Mouse (Mus musculus) lung, embryonic 14.5 days (tissue): Measurements from ENCODE around the gene Ehd3. TPM values are rescaled to one million over a fixed set of nuclear protein-coding genes. Genes with fewer than 3 reads are reported as not detected.
A peak's percentile ranks its signal among the peaks of the same experiment; 100 is the strongest.

Source experiments
- ATAC-seq: fragments of 200-750 bp; cut with Nextera tagmentation; 2 replicates; pipeline ENCODE4 v1.8.0; 2017; ENCODE audit warnings: mild to moderate bottlenecking, moderate TSS enrichment, moderate library complexity; ENCODE audit not compliant: insufficient read depth
- DNase-seq: peaks from one replicate; pipeline ENCODE4 v3.0.0-alpha.2; 2015
- H3K27ac ChIP-seq: fragments of 300-500 bp; sonication (generic); 2 replicates; pipeline ENCODE4 v1.5.1; 2014; ENCODE audit warnings: low read depth, mild to moderate bottlenecking, moderate library complexity
- H3K27me3 ChIP-seq: fragments of 300-500 bp; sonication (generic); 2 replicates; pipeline ENCODE4 v1.6.1; 2014; ENCODE audit warnings: low read length, control low read depth; ENCODE audit not compliant: insufficient read depth
- H3K36me3 ChIP-seq: fragments of 300-500 bp; sonication (generic); 2 replicates; pipeline ENCODE4 v1.6.1; 2014; ENCODE audit warnings: control low read depth; ENCODE audit not compliant: insufficient read depth
- H3K4me1 ChIP-seq: fragments of 300-500 bp; sonication (generic); 2 replicates; pipeline ENCODE4 v1.6.1; 2014; ENCODE audit warnings: antibody characterized with exemption, control low read depth; ENCODE audit not compliant: insufficient read depth
- H3K4me2 ChIP-seq: fragments of 300-500 bp; sonication (generic); 2 replicates; pipeline ENCODE4 v1.6.1; 2014; ENCODE audit warnings: mild to moderate bottlenecking
- H3K4me3 ChIP-seq: fragments of 300-500 bp; sonication (generic); 2 replicates; pipeline ENCODE4 v1.5.1; 2014; ENCODE audit warnings: low read depth, low read length
- H3K9ac ChIP-seq: fragments of 300-500 bp; sonication (generic); 2 replicates; pipeline ENCODE4 v1.6.1; 2014
- H3K9me3 ChIP-seq: fragments of 300-500 bp; sonication (generic); 2 replicates; pipeline ENCODE4 v1.6.1; 2016; ENCODE audit warnings: low read depth, low read length, control low read depth
- CTCF ChIP-seq: IDR thresholded peaks from 2 replicates; pipeline ENCODE4 v1.5.1; 2016; ENCODE audit warnings: antibody characterized with exemption, low read depth
- WGBS: fragments of 180-500 bp; shearing (Covaris S2); extraction: QIAGEN DNeasy Blood & Tissue Kit; methylation state at CpG from one replicate; pipeline ENCODE4 v1.1.7; 2014; 5-methylcytosine and 5-hydroxymethylcytosine counted together
- polyA plus RNA-seq: library from polyadenylated mRNA; unstranded; fragments of >200 nt; fragmentation: Nextera tagmentation; extraction: Ambion mirVana; gene quantifications from 2 replicates; pipeline ENCODE4 v1.2.1, GENCODE M21; 2014

Ehd3 gene
- polyA plus RNA-seq, 1 experiment from 2014 or later = 13.4 TPM

GRCm38 (mm10) chr17:73814500-73815190, 10.7 kb downstream of the Ehd3 start:
- no peaks in the 10 kb centered on the region for H3K27me3 ChIP-seq
- WGBS = 80% methylated on average over 6 of the region's 6 CpGs
- TF ChIP-seq CTCF = no peak
- no peak overlapping the region for H3K4me2 ChIP-seq
- no peak overlapping the region for H3K9ac ChIP-seq
- no peak overlapping the region for H3K4me3 ChIP-seq
- H3K9me3 ChIP-seq = no peaks in the 10 kb centered on the region
- ATAC-seq (no peak), DNase-seq (no peak)
- H3K36me3 ChIP-seq = no peaks in the 10 kb centered on the region
- H3K27ac ChIP-seq = no peak overlapping the region
- H3K4me1 ChIP-seq = no peaks in the 10 kb centered on the region

- no peak for DNase-seq
- Histone ChIP-seq H3K4me1 (no peaks in the 10 kb centered on the region), H3K9ac (no peak overlapping the region), H3K9me3 (no peaks in the 10 kb centered on the region), H3K27ac (no peak overlapping the region), H3K4me3 (no peak overlapping the region), H3K4me2 (no peak overlapping the region), H3K27me3 (no peaks in the 10 kb centered on the region), H3K36me3 (no peaks in the 10 kb centered on the region)
- no peak for ATAC-seq
- no peak for TF ChIP-seq CTCF
- 67% methylated on average over 9 of the region's 9 CpGs for WGBS
These were observed 13.9 kb downstream of the Ehd3 start for GRCm38 (mm10) chr17:73817697-73818380.

GRCm38 (mm10) chr17:73818936-73819335, 15.0 kb downstream of the Ehd3 start:
- Histone ChIP-seq H3K36me3 (no peaks in the 10 kb centered on the region), H3K9me3 (no peaks in the 10 kb centered on the region), H3K9ac (no peak overlapping the region), H3K4me2 (no peak overlapping the region), H3K4me1 (no peaks in the 10 kb centered on the region), H3K27me3 (no peaks in the 10 kb centered on the region), H3K27ac (no peak overlapping the region), H3K4me3 (no peak overlapping the region)
- no peak for TF ChIP-seq CTCF
- ATAC-seq (no peak), DNase-seq (no peak)
- 58% methylated on average over 4 of the region's 4 CpGs for WGBS

- Histone ChIP-seq H3K36me3 (no peaks in the 10 kb centered on the region), H3K27ac (no peak overlapping the region), H3K4me2 (no peak overlapping the region), H3K9me3 (no peaks in the 10 kb centered on the region), H3K27me3 (no peaks in the 10 kb centered on the region), H3K4me1 (no peaks in the 10 kb centered on the region), H3K9ac (no peak overlapping the region), H3K4me3 (no peak overlapping the region)
- ATAC-seq = no peak
- peak; percentile 20 for DNase-seq
- TF ChIP-seq CTCF = no peak
- whole genome bisulfite sequencing = 32% methylated on average over 4 of the region's 4 CpGs
These were observed 16.8 kb downstream of the Ehd3 start for GRCm38 (mm10) chr17:73820726-73821125.

GRCm38 (mm10) chr17:73822255-73822654, 18.3 kb downstream of the Ehd3 start:
- TF ChIP-seq CTCF = no peak
- no peak for DNase-seq
- ATAC-seq = no peak
- no peak overlapping the region for H3K9ac ChIP-seq
- no peaks in the 10 kb centered on the region for H3K9me3 ChIP-seq
- 74% methylated on average over 4 of the region's 4 CpGs for WGBS
- H3K27me3 ChIP-seq = no peaks in the 10 kb centered on the region
- no peaks in the 10 kb centered on the region for H3K4me1 ChIP-seq
- H3K27ac ChIP-seq = no peak overlapping the region
- H3K4me2 ChIP-seq = no peak overlapping the region
- H3K4me3 ChIP-seq = no peak overlapping the region
- H3K36me3 ChIP-seq = no peaks in the 10 kb centered on the region

GRCm38 (mm10) chr17:73823121-73824021, 19.4 kb downstream of the Ehd3 start:
- no peak overlapping the region for H3K9ac ChIP-seq
- no peaks in the 10 kb centered on the region for H3K27me3 ChIP-seq
- 74% methylated on average over 17 of the region's 17 CpGs for WGBS
- H3K27ac ChIP-seq = no peak overlapping the region
- no peaks in the 10 kb centered on the region for H3K36me3 ChIP-seq
- no peaks in the 10 kb centered on the region for H3K4me1 ChIP-seq
- no peak for TF ChIP-seq CTCF
- no peak overlapping the region for H3K4me3 ChIP-seq
- H3K4me2 ChIP-seq = no peak overlapping the region
- DNase-seq = no peak
- no peak for ATAC-seq
- H3K9me3 ChIP-seq = no peaks in the 10 kb centered on the region

- DNase-seq (no peak), ATAC-seq (no peak)
- TF ChIP-seq CTCF = no peak
- no peak overlapping the region for H3K4me2 ChIP-seq
- H3K9me3 ChIP-seq = no peaks in the 10 kb centered on the region
- no peaks in the 10 kb centered on the region for H3K4me1 ChIP-seq
- no peak overlapping the region for H3K9ac ChIP-seq
- WGBS = 77% methylated on average over 6 of the region's 6 CpGs
- no peak overlapping the region for H3K4me3 ChIP-seq
- H3K27me3 ChIP-seq = no peaks in the 10 kb centered on the region
- no peak overlapping the region for H3K27ac ChIP-seq
- H3K36me3 ChIP-seq = no peaks in the 10 kb centered on the region
These were observed 20.0 kb downstream of the Ehd3 start for GRCm38 (mm10) chr17:73824022-73824340.
